11 mouse cellular contexts compared by ENCODE assay signal in genomic region chrX:135974424-135975225, GRCm38 (mm10). TPM values are rescaled to one million over a fixed set of nuclear protein-coding genes. Genes with fewer than 3 reads are reported as not detected.
DNase-seq lines count a peak whose midpoint lies in the region; ATAC-seq lines count a peak whose summit lies in the region.
"Had no signal": no experiment of that assay in that cellular context is flagged by ENCODE, and none has a peak within 500 bp of the region (broad histone marks: within the 10 kb centered on the region; RNA-seq: fewer than 3 reads in every experiment).

No protein-coding gene starts in this region.

- 0 out of 2 replicates have a peak, but pooled peaks have one; percentile 36 for ATAC-seq in cerebellum, adult (ENCODE audit: insufficient number of reproducible peaks, low FRiP score, low TSS enrichment)
- ATAC-seq in hindbrain, embryonic 11.5 days (ENCODE audit: low FRiP score): peak; percentile 60; the same call in 1 of the 2 replicates
- peak; percentile 75; the same call in 1 of the 2 replicates for ATAC-seq in hindbrain, embryonic 14.5 days (ENCODE audit: low FRiP score)
- ATAC-seq in neural tube, embryonic 15.5 days (ENCODE audit: low FRiP score): peak; percentile 81
- no peak for ATAC-seq in megakaryocyte, adult 5-6 weeks (ENCODE audit: poor library complexity, severe bottlenecking)
- ATAC-seq in megakaryocyte progenitor cell, adult 5-6 weeks (replicated peaks; ENCODE audit: poor library complexity): no peak
- ATAC-seq: intestine, postnatal 0 days had no signal

- 57% methylated on average over 20 of the region's 20 CpGs for WGBS in hindbrain, embryonic 11.5 days
- WGBS in hindbrain, embryonic 10.5 days: 63% methylated on average over 20 of the region's 20 CpGs
- 48% methylated on average over 20 of the region's 20 CpGs for WGBS in hindbrain, embryonic 14.5 days
- 48% methylated on average over 20 of the region's 20 CpGs for WGBS in neural tube, embryonic 15.5 days

- no peaks in the 10 kb centered on the region for H3K9me3 ChIP-seq in hindbrain, embryonic 11.5 days (ENCODE audit: control insufficient read depth, low read length)
- no peaks in the 10 kb centered on the region for H3K9me3 ChIP-seq in hindbrain, embryonic 10.5 days
- H3K9me3 ChIP-seq in hindbrain, embryonic 14.5 days (ENCODE audit: control insufficient read depth, low read length): no peaks in the 10 kb centered on the region
- no peaks in the 10 kb centered on the region for H3K9me3 ChIP-seq in neural tube, embryonic 15.5 days (replicated peaks)
- H3K9me3 ChIP-seq: limb, embryonic 12.5 days had no signal

- no peaks in the 10 kb centered on the region for H3K27me3 ChIP-seq in hindbrain, embryonic 11.5 days (ENCODE audit: control insufficient read depth, insufficient read depth, low read length)
- H3K27me3 ChIP-seq in hindbrain, embryonic 10.5 days (ENCODE audit: insufficient read depth, poor library complexity, severe bottlenecking): no peaks in the 10 kb centered on the region
- no peaks in the 10 kb centered on the region for H3K27me3 ChIP-seq in hindbrain, embryonic 14.5 days (ENCODE audit: control insufficient read depth, insufficient read depth, low read length)
- H3K27me3 ChIP-seq in neural tube, embryonic 15.5 days (replicated peaks): no peaks in the 10 kb centered on the region
- H3K27me3 ChIP-seq: limb, embryonic 12.5 days had no signal

- no peak overlapping the region for H3K27ac ChIP-seq in hindbrain, embryonic 11.5 days (ENCODE audit: low read depth, low read length)
- H3K27ac ChIP-seq in hindbrain, embryonic 10.5 days: no peak overlapping the region
- H3K27ac ChIP-seq in hindbrain, embryonic 14.5 days: peak overlapping the region; percentile 53
- H3K27ac ChIP-seq in neural tube, embryonic 15.5 days (replicated peaks): 0 out of 2 replicates have a peak overlapping the region, but pooled peaks have one; percentile 5
- H3K27ac ChIP-seq: limb, embryonic 12.5 days had no signal

- H3K36me3 ChIP-seq in hindbrain, embryonic 11.5 days (ENCODE audit: control insufficient read depth, insufficient read depth, low read length): no peaks in the 10 kb centered on the region
- H3K36me3 ChIP-seq in hindbrain, embryonic 10.5 days: peaks cover 3% of the 10 kb centered on the region; the same call in 1 of the 2 replicates
- H3K36me3 ChIP-seq in hindbrain, embryonic 14.5 days (replicated peaks; ENCODE audit: control insufficient read depth, insufficient read depth): no peaks in the 10 kb centered on the region
- H3K36me3 ChIP-seq in neural tube, embryonic 15.5 days: no peaks in the 10 kb centered on the region
- H3K36me3 ChIP-seq: limb, embryonic 12.5 days had no signal

- no peaks in the 10 kb centered on the region for H3K4me1 ChIP-seq in hindbrain, embryonic 11.5 days (replicated peaks; ENCODE audit: control insufficient read depth, insufficient read depth, low read length)
- H3K4me1 ChIP-seq in hindbrain, embryonic 10.5 days (replicated peaks): no peaks in the 10 kb centered on the region
- no peaks in the 10 kb centered on the region for H3K4me1 ChIP-seq in hindbrain, embryonic 14.5 days (replicated peaks; ENCODE audit: control insufficient read depth, insufficient read depth, low read length)
- H3K4me1 ChIP-seq in neural tube, embryonic 15.5 days: no peaks in the 10 kb centered on the region
- H3K4me1 ChIP-seq: limb, embryonic 12.5 days had no signal

- H3K9ac ChIP-seq in hindbrain, embryonic 11.5 days (ENCODE audit: low read depth, low read length): no peak overlapping the region
- H3K9ac ChIP-seq in hindbrain, embryonic 14.5 days: peak overlapping the region; percentile 40; the same call in 1 of the 2 replicates
- no peak overlapping the region for H3K9ac ChIP-seq in neural tube, embryonic 15.5 days (replicated peaks)
- H3K9ac ChIP-seq: limb, embryonic 12.5 days had no signal

- DNase-seq in cerebellum, adult 11 months: no peak
- DNase-seq in hindbrain, embryonic 11.5 days (ENCODE audit: low spot score): no peak
- no peak for DNase-seq in hindbrain, embryonic 10.5 days (ENCODE audit: low spot score)
- no peak for DNase-seq in hindbrain, embryonic 14.5 days (ENCODE audit: low spot score)

- H3K4me2 ChIP-seq in hindbrain, embryonic 11.5 days (replicated peaks; ENCODE audit: low read depth, low read length): no peak overlapping the region
- H3K4me2 ChIP-seq in hindbrain, embryonic 14.5 days (replicated peaks): peak overlapping the region; percentile 38
- H3K4me2 ChIP-seq in neural tube, embryonic 15.5 days: peak overlapping the region; percentile 47
- H3K4me2 ChIP-seq: limb, embryonic 12.5 days had no signal

- no peak overlapping the region for H3K4me3 ChIP-seq in hindbrain, embryonic 11.5 days (ENCODE audit: low read depth, low read length)
- H3K4me3 ChIP-seq in hindbrain, embryonic 10.5 days: no peak overlapping the region
- no peak overlapping the region; the same call in 1 of the 2 replicates for H3K4me3 ChIP-seq in hindbrain, embryonic 14.5 days (replicated peaks; ENCODE audit: low read length)
- peak overlapping the region; percentile 13 for H3K4me3 ChIP-seq in neural tube, embryonic 15.5 days (replicated peaks)
- H3K4me3 ChIP-seq: limb, embryonic 12.5 days had no signal

RNA-seq across cellular contexts. Expression of gene Arxes2, which starts 19.0 kb away (rescaled TPM):
- polyA plus RNA-seq in hindbrain, embryonic 11.5 days (2014; fragmentation: Nextera tagmentation; extraction: Ambion mirVana): 125 and 140 TPM in 2 replicates
- 89.6 and 92.7 TPM in 2 replicates for polyA plus RNA-seq in hindbrain, embryonic 10.5 days (2016; fragmentation: Nextera tagmentation; extraction: Ambion mirVana)
- 271 and 297 TPM in 2 replicates for polyA plus RNA-seq in hindbrain, embryonic 14.5 days (2014; fragmentation: Nextera tagmentation; extraction: Ambion mirVana)
- 244 and 276 TPM in 2 replicates for polyA plus RNA-seq in neural tube, embryonic 15.5 days (2015; fragmentation: Nextera tagmentation; extraction: Ambion mirVana)
- not detected in 2 replicates for total RNA-seq in megakaryocyte, adult 5-6 weeks (2015)
- not detected in 2 replicates for total RNA-seq in megakaryocyte, adult 5-6 weeks (2017)
- total RNA-seq in megakaryocyte progenitor cell, adult 5-6 weeks (2015): 1.2 and 1.7 TPM in 2 replicates
- 0.71 and 1.0 TPM in 2 replicates for total RNA-seq in megakaryocyte progenitor cell, adult 5-6 weeks (2017)
- total RNA-seq: MEL had no signal

RNA-seq across cellular contexts. Expression of gene Arxes1, which starts 58.5 kb away (rescaled TPM):
- polyA plus RNA-seq in hindbrain, embryonic 11.5 days (2014; fragmentation: Nextera tagmentation; extraction: Ambion mirVana): 44.0 and 53.1 TPM in 2 replicates
- polyA plus RNA-seq in hindbrain, embryonic 10.5 days (2016; fragmentation: Nextera tagmentation; extraction: Ambion mirVana): 33.7 and 33.8 TPM in 2 replicates
- polyA plus RNA-seq in hindbrain, embryonic 14.5 days (2014; fragmentation: Nextera tagmentation; extraction: Ambion mirVana): 140 and 149 TPM in 2 replicates
- polyA plus RNA-seq in neural tube, embryonic 15.5 days (2015; fragmentation: Nextera tagmentation; extraction: Ambion mirVana): 137 and 163 TPM in 2 replicates
- total RNA-seq in megakaryocyte, adult 5-6 weeks (2015): 0.16 TPM in 1 of 2 replicates, not detected in the other
- total RNA-seq in megakaryocyte, adult 5-6 weeks (2017): not detected in 2 replicates
- not detected in 2 replicates for total RNA-seq in megakaryocyte progenitor cell, adult 5-6 weeks (2015)
- total RNA-seq in megakaryocyte progenitor cell, adult 5-6 weeks (2017): not detected in 2 replicates
- total RNA-seq: MEL had no signal

Comparison
In these comparisons a context has a peak if more than half of its experiments do, and no peak if none do; other contexts are left out.
1. H3K27ac ChIP-seq: peak in hindbrain, embryonic 14.5 days (single experiment) and neural tube, embryonic 15.5 days (single experiment); none in hindbrain, embryonic 11.5 days (single experiment) and hindbrain, embryonic 10.5 days (single experiment).
2. ATAC-seq: peak in cerebellum, adult (single experiment), hindbrain, embryonic 11.5 days (single experiment), hindbrain, embryonic 14.5 days (single experiment) and neural tube, embryonic 15.5 days (single experiment); none in megakaryocyte, adult 5-6 weeks (single experiment) and megakaryocyte progenitor cell, adult 5-6 weeks (single experiment).